Mouse (Mus musculus) limb, embryonic 15.5 days (tissue): ENCODE measurements around the gene Arid1a. TPM values are rescaled to one million over a fixed set of nuclear protein-coding genes. Genes with fewer than 3 reads are reported as not detected.

Source experiments
- ATAC-seq: fragments of 200-750 bp; cut with Nextera tagmentation; 2 replicates; pipeline ENCODE4 v1.8.0; 2017; ENCODE audit warnings: low read depth, moderate TSS enrichment; ENCODE audit not compliant: insufficient number of reproducible peaks, low FRiP score, low TSS enrichment
- H3K27ac ChIP-seq: fragments of 300-500 bp; sonication (generic); 2 replicates; pipeline ENCODE4 v1.5.1; 2015; ENCODE audit warnings: moderate library complexity, mild to moderate bottlenecking, inconsistent platforms
- H3K27me3 ChIP-seq: fragments of 300-500 bp; sonication (generic); 2 replicates; pipeline ENCODE4 v1.6.1; 2015; ENCODE audit warnings: inconsistent platforms
- H3K36me3 ChIP-seq: fragments of 300-500 bp; sonication (generic); 2 replicates; pipeline ENCODE4 v1.6.1; 2015; ENCODE audit warnings: inconsistent platforms
- H3K4me1 ChIP-seq: fragments of 300-500 bp; sonication (generic); 2 replicates; pipeline ENCODE4 v1.6.1; 2015; ENCODE audit warnings: inconsistent platforms
- H3K4me2 ChIP-seq: fragments of 300-500 bp; sonication (generic); 2 replicates; pipeline ENCODE4 v1.6.1; 2015; ENCODE audit warnings: mild to moderate bottlenecking, inconsistent platforms
- H3K4me3 ChIP-seq: fragments of 300-500 bp; sonication (generic); 2 replicates; pipeline ENCODE4 v1.5.1; 2015; ENCODE audit warnings: mild to moderate bottlenecking, inconsistent platforms
- H3K9ac ChIP-seq: fragments of 300-500 bp; sonication (generic); 2 replicates; pipeline ENCODE4 v1.6.1; 2015; ENCODE audit warnings: inconsistent platforms
- H3K9me3 ChIP-seq: fragments of 300-500 bp; sonication (generic); 2 replicates; pipeline ENCODE4 v1.6.1; 2016; ENCODE audit warnings: inconsistent platforms
- WGBS: fragments of 180-500 bp; shearing (Covaris S2); methylation state at CpG from one replicate; pipeline ENCODE4 v1.1.7; 2015; 5-methylcytosine and 5-hydroxymethylcytosine counted together
- polyA plus RNA-seq: library from polyadenylated mRNA; unstranded; fragments of >200 nt; fragmentation: Nextera tagmentation; extraction: Ambion mirVana; gene quantifications from 2 replicates; pipeline ENCODE4 v1.2.1, GENCODE M21; 2015

The Arid1a gene
- polyA plus RNA-seq, 1 experiment from 2014 or later, result 24.2 TPM

DNA sequence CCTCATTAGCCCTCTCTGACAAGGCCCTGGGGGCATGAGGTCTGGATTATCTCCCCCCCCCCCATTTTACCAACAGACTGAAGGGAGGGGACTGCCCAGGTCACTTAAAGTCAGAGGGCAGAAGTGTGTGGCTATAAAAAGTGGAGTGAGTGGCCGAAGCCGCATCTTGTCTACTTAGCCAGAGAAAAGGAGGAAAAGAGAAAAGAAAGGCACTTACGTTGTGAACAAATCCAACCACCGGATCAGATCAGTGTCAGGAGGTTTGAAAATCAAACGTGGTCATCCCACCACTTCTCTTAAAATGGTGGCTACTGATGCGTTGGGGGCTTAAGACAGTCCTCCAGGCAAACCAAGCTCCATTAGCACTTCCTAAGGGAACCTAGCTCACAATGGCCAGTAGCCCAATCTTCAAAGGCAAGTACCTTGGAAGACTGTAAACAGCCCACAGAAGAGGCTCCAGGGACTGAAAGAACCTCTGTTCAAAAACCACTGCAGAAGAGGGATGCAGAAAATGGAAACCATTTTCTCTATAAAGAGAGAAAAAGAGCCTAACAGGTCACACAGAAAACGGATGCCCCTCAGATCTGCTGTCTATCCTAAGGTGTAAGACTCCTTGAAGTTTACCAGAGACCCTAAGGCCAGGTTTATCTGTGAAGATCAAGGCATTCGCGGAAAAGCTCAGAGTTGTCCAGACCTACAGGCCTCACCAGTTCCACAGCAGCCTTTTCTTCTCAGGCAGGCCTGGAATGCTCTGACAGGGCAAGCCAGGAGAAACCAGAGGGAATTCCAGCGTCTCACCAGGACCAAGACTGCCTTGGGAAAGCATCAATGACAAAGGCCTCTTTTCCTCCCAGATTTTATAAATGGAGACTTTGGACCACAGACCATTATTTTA, 1.5 kb downstream of the Arid1a start:
- no peak for ATAC-seq

DNA sequence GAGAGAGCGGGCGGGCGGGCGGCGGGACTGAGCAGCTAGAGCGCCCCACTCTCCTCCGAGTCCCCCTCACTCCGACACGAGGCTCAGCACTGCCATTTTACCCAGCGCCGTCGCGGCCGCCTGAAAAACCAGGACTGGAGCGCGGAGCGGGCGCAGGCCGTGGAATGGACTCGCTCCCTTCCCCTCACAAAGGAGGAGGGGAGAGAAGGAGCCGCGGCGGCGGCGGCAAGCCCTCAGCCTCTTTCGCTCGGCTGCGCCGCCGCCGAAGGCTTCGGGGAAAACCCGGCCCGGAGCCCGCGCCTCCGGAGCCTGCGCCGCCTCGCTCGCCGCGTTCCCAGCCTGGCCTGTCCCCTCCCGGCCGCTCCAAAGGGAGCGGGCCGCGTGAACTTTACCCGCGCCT, 2.3 kb downstream of the Arid1a start:
- Histone ChIP-seq H3K36me3 (peaks cover 4% of the 10 kb centered on the region; the same call in 1 of the 2 replicates), H3K9ac (peak overlapping the region; percentile 100), H3K4me2 (peak overlapping the region; percentile 93), H3K27ac (peak overlapping the region; percentile 100), H3K27me3 (no peaks in the 10 kb centered on the region), H3K4me1 (peaks cover 36% of the 10 kb centered on the region), H3K9me3 (no peaks in the 10 kb centered on the region), H3K4me3 (peak overlapping the region; percentile 98)
- ATAC-seq, result peak; percentile 86
- WGBS, result 0% methylated on average over 37 of the region's 50 CpGs

More for the DNA sequence above, 1.5 kb downstream of the Arid1a start:
- H3K9ac ChIP-seq, result peak overlapping the region; percentile 100
- peak overlapping the region; percentile 93 for H3K4me2 ChIP-seq
- no peaks in the 10 kb centered on the region for H3K27me3 ChIP-seq
- H3K4me3 ChIP-seq, result peak overlapping the region; percentile 98
- peaks cover 33% of the 10 kb centered on the region for H3K4me1 ChIP-seq
- WGBS, result 16% methylated on average over 10 of the region's 10 CpGs
- no peaks in the 10 kb centered on the region for H3K36me3 ChIP-seq
- no peaks in the 10 kb centered on the region for H3K9me3 ChIP-seq
- peak overlapping the region; percentile 100 for H3K27ac ChIP-seq

DNA sequence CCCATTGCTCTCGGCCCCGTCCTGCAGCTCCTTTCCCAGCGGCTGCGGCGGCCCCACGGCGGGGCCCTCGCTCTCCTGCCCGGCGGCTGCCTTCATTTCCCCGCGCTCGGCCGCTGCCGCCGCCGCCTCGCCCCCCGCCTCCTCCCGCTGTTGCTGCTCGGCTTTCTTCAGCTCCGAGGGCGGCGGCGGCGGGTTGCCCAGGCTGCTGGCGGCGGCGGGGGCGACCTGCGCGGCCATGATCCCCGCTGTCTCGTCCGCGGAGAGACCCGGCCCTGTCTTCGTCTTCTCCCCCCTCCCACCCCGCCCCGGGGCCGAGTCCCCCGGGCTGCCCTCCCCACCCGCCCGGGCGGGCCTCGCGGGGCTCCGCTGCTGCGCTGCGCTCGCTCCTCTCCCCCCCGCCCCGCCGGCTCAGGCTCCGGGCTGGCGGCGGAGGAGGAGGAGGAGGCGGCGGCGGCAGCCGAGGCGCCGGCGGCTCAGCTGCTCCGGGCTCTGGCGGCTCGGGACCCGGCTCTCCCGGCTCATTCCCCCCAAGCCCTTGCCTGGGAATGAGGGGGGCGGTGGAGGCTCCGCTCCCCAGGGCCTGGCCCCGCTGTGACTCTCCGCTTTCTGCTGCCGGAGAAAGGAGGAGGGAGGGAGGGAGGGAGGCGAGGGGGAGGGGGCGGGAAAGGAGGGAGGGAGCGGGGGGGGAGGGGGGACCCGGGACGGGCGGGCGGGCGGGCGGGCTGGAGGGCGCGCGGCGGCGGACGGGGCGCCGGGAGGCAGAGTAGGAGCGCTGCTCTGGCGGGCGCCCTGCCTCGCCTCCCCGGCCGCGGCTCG, 3.0 kb downstream of the Arid1a start:
- peak overlapping the region; percentile 100 for H3K27ac ChIP-seq
- whole genome bisulfite sequencing, result under 1% methylated on average over 37 of the region's 99 CpGs
- H3K36me3 ChIP-seq, result peaks cover 7% of the 10 kb centered on the region; the same call in 1 of the 2 replicates
- peak overlapping the region; percentile 93 for H3K4me2 ChIP-seq
- H3K4me3 ChIP-seq, result peak overlapping the region; percentile 98
- H3K27me3 ChIP-seq, result no peaks in the 10 kb centered on the region
- H3K9me3 ChIP-seq, result no peaks in the 10 kb centered on the region
- H3K9ac ChIP-seq, result peak overlapping the region; percentile 100
- H3K4me1 ChIP-seq, result peaks cover 41% of the 10 kb centered on the region
- ATAC-seq, result peak; percentile 55

DNA sequence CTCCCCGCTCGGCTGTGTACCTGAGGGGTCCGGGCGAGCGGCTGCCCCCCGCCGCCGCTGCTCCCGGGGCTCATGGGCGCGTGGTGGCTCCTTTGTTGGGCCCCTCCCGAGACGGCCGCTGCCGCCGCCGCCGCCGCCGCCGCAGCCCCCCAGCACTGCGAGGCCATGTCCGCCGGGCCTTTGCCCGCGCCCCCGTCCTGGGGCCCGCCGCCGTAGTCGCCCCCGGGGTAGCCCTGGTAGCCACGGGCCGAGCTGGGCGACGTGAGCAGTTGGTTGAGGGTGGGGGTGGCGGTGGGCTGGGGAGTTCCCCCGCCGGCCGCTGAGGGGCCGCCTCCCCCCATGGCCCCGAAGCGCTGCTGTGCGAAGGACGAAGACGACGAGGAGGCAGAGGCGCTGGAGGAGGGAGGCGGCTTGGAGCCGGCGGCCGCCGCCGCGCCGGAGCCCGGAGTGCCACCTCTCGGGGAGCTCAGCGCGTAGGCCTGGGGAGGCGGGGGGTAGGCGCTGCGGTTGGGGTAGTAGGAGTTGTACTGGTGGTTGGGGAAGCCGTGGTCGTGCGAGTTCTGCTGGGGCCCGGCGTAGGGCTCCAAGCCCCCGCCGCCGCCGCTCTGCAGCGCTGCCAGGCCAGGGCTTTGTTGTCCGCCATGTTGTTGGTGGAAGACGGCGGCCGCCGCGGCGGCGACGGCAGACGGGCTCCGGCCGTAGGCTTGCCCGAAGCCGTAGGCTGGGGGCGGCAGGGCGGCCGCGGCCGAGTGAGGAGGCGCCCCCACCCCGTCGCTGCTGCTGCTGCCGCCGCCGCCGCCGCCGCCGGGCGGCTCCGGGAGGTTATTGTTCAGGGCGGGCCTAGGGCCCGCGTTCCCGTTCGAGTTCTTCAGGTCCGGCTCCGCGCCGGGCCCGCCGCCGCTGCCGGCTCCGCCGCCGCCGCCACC, 3.9 kb downstream of the Arid1a start:
- no peak for ATAC-seq
- H3K27ac ChIP-seq, result peak overlapping the region; percentile 100
- no peaks in the 10 kb centered on the region for H3K27me3 ChIP-seq
- H3K9ac ChIP-seq, result peak overlapping the region; percentile 100
- H3K36me3 ChIP-seq, result peaks cover 7% of the 10 kb centered on the region; the same call in 1 of the 2 replicates
- peaks cover 45% of the 10 kb centered on the region for H3K4me1 ChIP-seq
- H3K9me3 ChIP-seq, result no peaks in the 10 kb centered on the region
- WGBS, result under 1% methylated on average over 64 of the region's 121 CpGs
- H3K4me2 ChIP-seq, result peak overlapping the region; percentile 74
- peak overlapping the region; percentile 98 for H3K4me3 ChIP-seq

DNA sequence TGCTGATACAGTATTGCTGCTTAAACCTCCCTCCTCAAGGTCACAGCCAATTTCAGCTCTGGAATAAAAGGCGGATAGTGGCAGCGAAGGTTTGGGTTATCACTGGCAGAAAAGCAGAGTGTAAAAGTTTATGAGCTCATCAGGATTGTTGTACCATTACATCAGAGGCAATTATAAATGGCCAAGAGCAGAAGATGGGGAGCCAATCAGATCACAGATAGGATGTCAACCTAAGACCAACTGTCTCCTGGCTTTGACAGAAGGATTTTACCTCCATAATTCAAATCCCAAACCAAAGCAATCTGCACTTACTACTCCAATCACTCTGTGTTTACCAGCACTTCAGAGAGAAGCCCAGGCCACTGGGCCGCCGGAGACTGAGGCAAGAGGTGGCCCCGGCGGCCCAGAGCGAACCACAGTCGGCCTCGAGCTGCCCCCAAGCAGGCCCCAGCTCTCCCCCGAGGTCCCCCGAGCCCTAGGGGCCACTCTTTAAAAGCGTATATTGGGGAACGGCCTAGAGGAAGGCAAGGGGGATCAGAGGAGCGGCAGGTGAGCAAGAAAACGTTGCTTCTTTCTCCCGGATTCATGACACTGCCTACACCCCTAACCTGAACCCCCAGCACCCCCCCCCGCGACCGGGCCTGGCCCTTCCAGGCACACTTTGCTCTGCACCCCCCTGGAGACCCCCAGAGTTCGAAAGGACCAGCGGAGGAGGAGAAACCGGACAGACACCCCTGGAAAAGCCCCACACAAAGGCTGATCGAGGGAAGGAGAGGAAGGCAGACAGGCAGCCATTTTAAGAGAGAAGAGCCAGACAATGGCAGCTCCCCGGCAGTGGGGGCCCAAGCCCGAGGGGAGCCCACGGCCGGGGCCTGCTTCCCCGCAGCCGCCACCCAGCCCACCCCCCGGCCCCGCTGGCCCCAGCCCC, 4.8 kb downstream of the Arid1a start:
- no peak for ATAC-seq
- H3K9ac ChIP-seq, result peak overlapping the region; percentile 100
- under 1% methylated on average over 25 of the region's 31 CpGs for WGBS

DNA sequence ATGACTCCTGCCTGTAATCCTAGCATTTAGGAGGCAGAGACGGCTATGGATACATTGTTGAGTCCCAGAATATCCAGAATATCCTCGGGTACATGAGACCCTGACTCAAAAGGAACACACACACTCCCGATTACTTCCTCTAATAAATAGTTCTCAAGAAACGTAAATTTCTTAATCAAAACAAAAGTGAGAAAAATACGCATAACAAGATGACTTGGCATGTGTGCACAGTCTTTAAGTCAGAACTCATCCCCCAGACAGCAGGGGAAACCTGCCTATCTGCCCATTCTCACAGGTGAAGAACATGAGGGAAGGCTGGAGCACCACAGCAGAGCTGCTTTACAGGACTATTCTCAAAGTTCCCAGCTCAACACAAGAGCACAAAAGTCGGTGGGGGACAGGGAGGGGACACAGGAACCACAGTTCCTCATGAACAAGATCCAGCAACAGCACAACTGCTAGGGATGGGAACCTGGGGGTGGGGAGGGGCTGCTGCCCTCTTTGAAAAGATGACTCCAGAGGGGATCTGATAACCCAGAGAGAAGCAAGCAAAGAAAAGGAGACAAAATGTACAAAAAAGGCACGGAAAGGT, 6.3 kb downstream of the Arid1a start:
- no peaks in the 10 kb centered on the region for H3K9me3 ChIP-seq
- peak overlapping the region; percentile 98 for H3K4me3 ChIP-seq
- H3K4me1 ChIP-seq, result peaks cover 45% of the 10 kb centered on the region
- H3K9ac ChIP-seq, result 0 out of 2 replicates have a peak overlapping the region, but pooled peaks have one; percentile 17
- peak overlapping the region; percentile 74 for H3K4me2 ChIP-seq
- no peak overlapping the region for H3K27ac ChIP-seq
- peaks cover 8% of the 10 kb centered on the region; the same call in 1 of the 2 replicates for H3K36me3 ChIP-seq
- WGBS, result 26% methylated on average over 7 of the region's 7 CpGs
- no peak for ATAC-seq
- no peaks in the 10 kb centered on the region for H3K27me3 ChIP-seq

More for the DNA sequence above, 4.8 kb downstream of the Arid1a start:
- Histone ChIP-seq H3K9me3 (no peaks in the 10 kb centered on the region), H3K4me2 (peak overlapping the region; percentile 74), H3K36me3 (peaks cover 7% of the 10 kb centered on the region; the same call in 1 of the 2 replicates), H3K27ac (peak overlapping the region; percentile 100), H3K27me3 (no peaks in the 10 kb centered on the region), H3K4me3 (peak overlapping the region; percentile 98), H3K4me1 (peaks cover 44% of the 10 kb centered on the region)

DNA sequence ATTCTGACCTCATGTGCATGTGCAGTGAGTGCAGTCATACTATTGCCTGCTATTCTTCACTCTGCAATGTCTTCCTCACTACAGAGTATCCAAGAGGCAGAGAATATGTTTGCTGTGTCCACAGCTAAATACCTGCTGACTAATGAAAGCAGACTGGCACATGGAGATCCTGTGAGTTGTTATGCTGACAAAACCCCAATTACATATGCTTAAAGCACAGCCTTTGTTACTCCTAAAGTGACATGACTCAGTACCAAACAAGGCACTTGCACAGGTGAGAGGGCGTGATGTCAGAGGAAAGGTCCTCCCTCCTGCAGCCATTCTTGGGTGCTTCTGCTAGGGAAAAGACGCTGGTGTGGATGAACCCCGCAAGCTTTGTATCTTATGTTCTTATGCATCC, 21.3 kb downstream of the Arid1a start:
- 91% methylated on average over 3 of the region's 3 CpGs for WGBS
- H3K36me3 ChIP-seq, result peaks cover 19% of the 10 kb centered on the region

DNA sequence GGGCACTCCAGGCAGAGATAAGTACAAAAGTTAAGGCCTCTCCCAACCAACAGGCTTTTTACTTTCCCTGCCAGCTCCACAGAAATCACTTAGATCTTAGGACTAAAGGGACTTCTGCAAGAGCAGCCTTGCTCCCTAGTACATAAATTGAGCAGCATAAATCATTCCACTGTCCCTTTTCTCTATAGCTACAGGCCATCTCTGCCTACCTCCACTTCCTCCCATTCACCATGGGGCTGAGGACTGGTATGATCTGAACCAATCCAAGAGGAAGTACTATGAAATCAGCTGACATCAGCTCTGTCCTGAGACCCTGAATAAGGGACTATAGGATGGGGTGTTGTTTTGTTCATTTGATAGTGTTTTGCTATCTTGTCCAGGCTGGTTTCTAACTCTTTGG, 26.4 kb downstream of the Arid1a start:
- Histone ChIP-seq H3K4me3 (peak overlapping the region; percentile 20), H3K9me3 (no peaks in the 10 kb centered on the region), H3K27ac (peak overlapping the region; percentile 83), H3K9ac (no peak overlapping the region), H3K36me3 (peaks cover 3% of the 10 kb centered on the region; the same call in 1 of the 2 replicates), H3K4me1 (peaks cover 65% of the 10 kb centered on the region), H3K27me3 (no peaks in the 10 kb centered on the region), H3K4me2 (peak overlapping the region; percentile 43)
- no peak for ATAC-seq

More for the DNA sequence above, 21.3 kb downstream of the Arid1a start:
- Histone ChIP-seq H3K9ac (no peak overlapping the region), H3K27ac (no peak overlapping the region), H3K9me3 (no peaks in the 10 kb centered on the region), H3K27me3 (no peaks in the 10 kb centered on the region), H3K4me2 (no peak overlapping the region), H3K4me3 (no peak overlapping the region), H3K4me1 (peaks cover 52% of the 10 kb centered on the region)
- ATAC-seq, result no peak

DNA sequence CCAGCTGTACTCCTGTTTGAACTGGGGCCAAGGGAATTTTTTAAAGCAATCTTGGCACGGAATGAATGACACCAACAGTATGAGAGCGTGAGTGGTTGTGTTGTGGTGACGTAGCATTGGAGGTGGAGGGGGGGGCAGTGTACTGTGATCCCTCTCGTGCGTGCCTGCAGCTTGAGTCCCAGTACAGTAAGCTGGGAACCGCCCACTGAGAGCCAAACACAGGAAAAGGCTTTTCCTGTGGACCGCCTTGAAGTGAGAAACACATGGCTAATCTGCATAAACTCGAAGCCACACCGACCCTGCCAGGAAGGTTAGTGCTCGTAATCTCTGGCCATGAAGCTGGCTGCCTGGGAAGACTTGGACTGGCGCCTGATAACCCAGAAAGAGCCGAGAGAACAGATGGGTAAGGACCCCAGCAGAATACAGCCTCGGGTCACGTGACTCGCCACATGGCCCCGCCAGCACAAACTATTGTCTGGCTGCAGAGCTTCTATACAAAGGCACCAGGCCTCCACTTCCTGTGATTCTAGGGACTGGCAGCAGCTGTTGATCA, 27.0 kb downstream of the Arid1a start:
- H3K27ac ChIP-seq, result peak overlapping the region; percentile 83
- no peaks in the 10 kb centered on the region for H3K27me3 ChIP-seq
- H3K4me3 ChIP-seq, result peak overlapping the region; percentile 20
- peak overlapping the region; percentile 43 for H3K4me2 ChIP-seq
- H3K36me3 ChIP-seq, result 0 out of 2 replicates have a peak, but pooled peaks cover 3% of the 10 kb centered on the region
- peak; percentile 94 for ATAC-seq
- H3K9me3 ChIP-seq, result no peaks in the 10 kb centered on the region
- H3K4me1 ChIP-seq, result peaks cover 62% of the 10 kb centered on the region
- WGBS, result 2% methylated on average over 16 of the region's 16 CpGs
- H3K9ac ChIP-seq, result no peak overlapping the region

DNA sequence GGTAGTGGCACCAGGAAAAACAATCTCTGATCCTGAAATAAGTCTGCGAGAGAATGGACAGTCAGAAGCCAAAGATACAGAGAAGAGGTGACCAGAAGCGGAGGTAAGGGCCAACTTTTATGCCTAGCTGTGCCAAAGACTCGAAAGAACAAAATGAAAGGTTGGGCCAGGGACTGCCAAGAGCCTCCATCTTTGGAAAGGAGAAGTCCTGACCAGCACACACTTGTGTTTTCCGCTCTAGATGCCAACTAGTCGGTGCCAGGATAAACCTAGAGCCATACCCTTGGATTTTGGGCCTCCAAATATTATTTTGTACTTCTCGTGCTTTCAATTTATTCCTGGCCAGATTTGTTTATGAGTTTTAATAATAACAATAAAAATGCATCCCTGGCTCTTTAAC, 27.6 kb downstream of the Arid1a start:
- no peak for ATAC-seq
- peak overlapping the region; percentile 43 for H3K4me2 ChIP-seq
- 36% methylated on average over 6 of the region's 6 CpGs for WGBS
- H3K4me1 ChIP-seq, result peaks cover 57% of the 10 kb centered on the region
- H3K9me3 ChIP-seq, result no peaks in the 10 kb centered on the region
- H3K27me3 ChIP-seq, result no peaks in the 10 kb centered on the region
- H3K27ac ChIP-seq, result peak overlapping the region; percentile 83
- no peak overlapping the region for H3K9ac ChIP-seq
- peak overlapping the region; percentile 20; the same call in 1 of the 2 replicates for H3K4me3 ChIP-seq
- 0 out of 2 replicates have a peak, but pooled peaks cover 3% of the 10 kb centered on the region for H3K36me3 ChIP-seq
